Mouse (Mus musculus): Measurements from ENCODE around the gene Cyp2c23.

DNA sequence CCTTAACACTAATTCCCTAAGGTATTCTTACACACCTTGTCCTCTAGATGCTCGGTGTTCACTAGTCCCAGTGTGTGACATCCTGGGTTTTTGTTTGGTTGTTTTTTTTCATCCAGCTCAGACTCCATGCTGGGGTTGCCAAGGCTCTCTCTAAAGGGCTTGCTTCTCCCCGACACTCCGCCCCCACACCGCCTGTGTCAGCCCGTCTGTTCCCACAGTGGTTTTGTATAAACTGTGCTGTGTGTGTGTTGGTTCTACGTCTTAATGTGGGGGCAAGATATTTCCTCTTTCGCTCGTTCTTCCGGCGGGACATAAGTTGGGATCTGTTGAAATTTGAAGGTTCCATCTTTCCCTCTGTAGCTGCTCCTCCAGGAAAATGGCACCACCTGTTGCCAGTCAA, 30.9 kb downstream of the Cyp2c23 start:
- TF ChIP-seq GATA1 (IDR thresholded peaks at IDR 0.05; ENCODE audit: borderline replicate concordance, low read length) (no peak), FLI1 (IDR thresholded peaks at IDR 0.05; ENCODE audit: low read length) (no peak)

Data from megakaryocyte, embryonic 14.5 days (primary cell).